Mouse (Mus musculus) thymus, adult 2 months (tissue): ENCODE measurements around the gene Nmd3.

Source experiments
- CTCF ChIP-seq: fragments of 200-500 bp; IDR thresholded peaks from 2 replicates; pipeline ENCODE4 v1.5.1; 2012; ENCODE audit warnings: mild to moderate bottlenecking, control low read depth, low read length, moderate library complexity, borderline replicate concordance; ENCODE audit not compliant: control insufficient read depth, poor library complexity, insufficient read depth; ENCODE audit errors: extremely low read depth
- POLR2A ChIP-seq: fragments of 200-500 bp; IDR thresholded peaks from 2 replicates; pipeline ENCODE4 v1.6.1; 2012; ENCODE audit warnings: mild to moderate bottlenecking, low read length, control low read depth, moderate library complexity; ENCODE audit not compliant: control insufficient read depth, poor library complexity, insufficient read depth; ENCODE audit errors: extremely low read depth

DNA sequence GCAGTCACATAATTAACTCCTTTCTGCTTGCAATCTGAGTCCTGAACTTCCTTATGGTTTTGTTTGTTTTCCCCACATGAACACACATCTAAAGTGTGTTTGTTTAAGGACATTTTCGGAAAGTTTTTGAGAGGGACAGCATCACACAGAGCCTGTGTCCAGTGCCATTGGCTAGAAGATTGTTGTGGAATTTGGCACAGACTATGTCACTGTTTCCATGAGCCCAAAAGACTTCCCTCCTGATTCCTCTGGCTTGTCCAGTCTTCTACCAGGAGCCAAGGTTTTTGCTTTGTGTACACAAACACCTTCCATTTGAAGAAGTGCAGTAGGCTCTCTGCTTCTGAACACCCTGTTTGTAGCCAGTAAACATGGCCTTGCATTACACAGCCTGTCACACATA, 32.0 kb upstream of the Nmd3 start:
- TF ChIP-seq CTCF (no peak), POLR2A (no peak)
